Mouse (Mus musculus) liver, embryonic 12.5 days (tissue): Measurements from ENCODE around the gene Tmem104. TPM values are rescaled to one million over a fixed set of nuclear protein-coding genes. Genes with fewer than 3 reads are reported as not detected.

Experiments
- ATAC-seq: fragments of 200-750 bp; cut with Nextera tagmentation; 2 replicates; pipeline ENCODE4 v1.8.0; 2017; ENCODE audit warnings: moderate number of reproducible peaks, mild to moderate bottlenecking, moderate library complexity
- H3K27ac ChIP-seq: fragments of 300-500 bp; sonication (generic); 2 replicates; pipeline ENCODE4 v1.5.1; 2016; ENCODE audit warnings: mild to moderate bottlenecking
- H3K27me3 ChIP-seq: fragments of 300-500 bp; sonication (generic); replicated peaks from 2 replicates; pipeline ENCODE4 v1.6.1; 2016; ENCODE audit warnings: mild to moderate bottlenecking, moderate library complexity
- H3K36me3 ChIP-seq: fragments of 300-500 bp; sonication (generic); 2 replicates; pipeline ENCODE4 v1.6.1; 2016; ENCODE audit warnings: mild to moderate bottlenecking, moderate library complexity
- H3K4me1 ChIP-seq: fragments of 300-500 bp; sonication (generic); 2 replicates; pipeline ENCODE4 v1.6.1; 2016
- H3K4me2 ChIP-seq: fragments of 300-500 bp; sonication (generic); 2 replicates; pipeline ENCODE4 v1.6.1; 2016; ENCODE audit warnings: mild to moderate bottlenecking, moderate library complexity
- H3K4me3 ChIP-seq: fragments of 300-500 bp; sonication (generic); 2 replicates; pipeline ENCODE4 v1.5.1; 2016; ENCODE audit warnings: mild to moderate bottlenecking, moderate library complexity
- H3K9ac ChIP-seq: fragments of 300-500 bp; sonication (generic); 2 replicates; pipeline ENCODE4 v1.6.1; 2016; ENCODE audit warnings: mild to moderate bottlenecking, moderate library complexity
- H3K9me3 ChIP-seq: fragments of 300-500 bp; sonication (generic); replicated peaks from 2 replicates; pipeline ENCODE4 v1.6.1; 2016; ENCODE audit warnings: mild to moderate bottlenecking, moderate library complexity
- WGBS: fragments of 180-500 bp; shearing (Covaris S2); methylation state at CpG from one replicate; pipeline ENCODE4 v1.1.7; 2016; ENCODE audit not compliant: insufficient replicate concordance; 5-methylcytosine and 5-hydroxymethylcytosine counted together
- polyA plus RNA-seq: library from polyadenylated mRNA; unstranded; fragments of >200 nt; fragmentation: Nextera tagmentation; extraction: Ambion mirVana; gene quantifications from 2 replicates; pipeline ENCODE4 v1.2.1, GENCODE M21; 2016

Tmem104 gene
- polyA plus RNA-seq, 1 experiment from 2014 or later = 7.5 TPM

DNA sequence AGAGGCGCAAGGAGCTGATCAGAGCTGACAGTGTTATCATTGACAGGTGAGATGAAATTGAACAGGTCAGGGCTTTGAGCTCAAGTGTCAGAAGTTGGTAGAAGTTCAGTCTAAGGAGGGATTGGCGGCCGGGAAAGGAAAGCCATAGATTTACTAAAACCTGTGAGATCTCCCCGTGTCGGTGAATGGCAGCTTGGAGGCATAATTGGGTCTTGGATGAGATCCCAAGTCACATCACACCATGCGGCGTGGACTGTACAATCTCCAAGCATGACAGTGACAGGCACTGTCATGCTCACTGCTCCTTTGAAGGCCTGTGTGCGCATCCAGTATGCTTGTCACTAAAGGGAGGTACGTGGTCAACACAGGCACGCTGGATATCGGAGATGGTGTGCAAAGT lies 75.7 kb downstream of the Tmem104 start:
- Histone ChIP-seq H3K4me1 (peaks cover 18% of the 10 kb centered on the region), H3K36me3 (peaks cover 2% of the 10 kb centered on the region; the same call in 1 of the 2 replicates), H3K27ac (no peak overlapping the region), H3K9me3 (no peaks in the 10 kb centered on the region), H3K9ac (no peak overlapping the region), H3K4me3 (no peak overlapping the region), H3K4me2 (no peak overlapping the region), H3K27me3 (peaks cover 100% of the 10 kb centered on the region)
- WGBS = 68% methylated on average over 11 of the region's 11 CpGs
- ATAC-seq = no peak

DNA sequence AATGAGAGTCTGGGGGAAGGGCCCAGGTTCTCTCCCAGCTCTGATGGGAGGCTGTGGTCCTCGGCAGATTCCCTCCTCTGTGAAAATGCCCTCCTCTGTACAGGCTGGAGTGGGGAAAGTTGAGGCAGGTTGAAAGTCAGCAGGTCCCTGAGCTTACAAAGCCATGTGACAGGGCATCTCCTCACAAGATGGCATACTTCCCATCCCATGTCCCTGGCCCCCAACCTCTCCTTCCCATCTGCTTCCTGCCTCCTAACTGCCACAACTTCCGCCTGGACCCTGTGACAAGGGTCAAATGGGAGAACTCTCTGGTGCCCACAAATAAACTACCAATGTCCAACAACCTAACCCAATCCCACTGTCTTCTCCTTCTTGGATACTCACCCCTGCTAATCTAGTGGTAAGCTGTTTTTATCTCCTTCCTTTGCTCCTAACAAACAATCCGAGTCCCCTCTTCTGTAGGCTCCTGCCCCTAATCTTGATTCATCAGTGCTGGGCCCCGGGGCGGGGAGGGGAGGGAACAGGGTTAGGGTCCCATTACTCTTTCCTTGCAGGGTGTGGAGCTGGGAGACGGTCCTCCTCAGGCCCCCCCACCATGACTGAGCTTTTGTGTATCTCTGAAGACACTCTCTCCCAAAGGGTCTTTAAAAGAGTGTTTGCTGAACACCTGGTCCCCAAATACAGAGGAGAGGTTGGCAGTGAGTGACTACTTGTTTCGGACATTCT lies 77.0 kb downstream of the Tmem104 start:
- H3K9ac ChIP-seq = no peak overlapping the region
- no peak for ATAC-seq
- H3K27me3 ChIP-seq = peaks cover 100% of the 10 kb centered on the region
- no peak overlapping the region for H3K4me2 ChIP-seq
- no peaks in the 10 kb centered on the region for H3K9me3 ChIP-seq
- H3K4me1 ChIP-seq = peaks cover 15% of the 10 kb centered on the region; the same call in 1 of the 2 replicates
- H3K4me3 ChIP-seq = no peak overlapping the region
- peaks cover 15% of the 10 kb centered on the region for H3K36me3 ChIP-seq
- whole genome bisulfite sequencing = 37% methylated on average over 7 of the region's 7 CpGs
- H3K27ac ChIP-seq = no peak overlapping the region

DNA sequence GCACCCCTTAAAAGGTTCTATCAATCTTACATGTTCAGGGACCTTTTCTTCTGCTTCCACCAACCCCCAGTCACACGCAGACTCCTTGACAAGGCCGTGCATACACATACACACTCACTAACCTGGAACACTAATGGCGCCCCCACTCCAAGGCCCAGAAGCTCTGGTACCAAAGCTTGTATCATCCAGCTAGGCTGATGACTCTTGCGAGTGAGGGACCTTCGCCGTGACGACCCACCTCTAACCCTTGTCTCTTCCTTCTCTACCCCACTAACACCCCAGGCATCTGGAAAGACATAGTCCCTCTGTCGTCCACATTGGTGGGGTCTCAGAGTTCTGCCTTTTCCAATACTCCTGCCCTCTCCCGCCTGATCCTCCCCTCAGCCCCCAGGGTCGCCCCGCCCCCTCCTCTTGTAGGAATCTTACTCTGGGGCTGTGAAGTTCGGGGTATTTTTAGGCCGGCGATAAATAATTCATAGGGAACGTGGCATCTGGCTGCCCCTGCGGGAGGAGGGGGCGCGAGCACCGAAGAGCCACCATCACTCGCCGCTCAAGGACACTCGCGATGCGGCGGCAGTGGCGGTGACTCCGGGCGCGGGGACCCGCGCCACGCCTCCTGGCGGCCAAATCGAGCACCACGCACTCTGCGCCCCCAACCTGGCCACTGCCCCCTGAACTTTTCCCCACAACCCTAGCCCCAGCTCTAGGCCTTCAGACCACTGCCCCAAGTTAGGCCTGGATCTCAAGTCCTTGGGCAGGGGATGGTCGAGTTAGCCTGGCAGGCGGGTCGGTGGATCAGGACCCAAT lies 77.8 kb downstream of the Tmem104 start:
- Histone ChIP-seq H3K4me1 (peaks cover 15% of the 10 kb centered on the region; the same call in 1 of the 2 replicates), H3K27ac (no peak overlapping the region), H3K9me3 (no peaks in the 10 kb centered on the region), H3K36me3 (peaks cover 19% of the 10 kb centered on the region), H3K27me3 (peaks cover 96% of the 10 kb centered on the region), H3K9ac (no peak overlapping the region), H3K4me2 (peak overlapping the region; percentile 36), H3K4me3 (no peak overlapping the region; the same call in 1 of the 2 replicates)
- 8% methylated on average over 39 of the region's 39 CpGs for WGBS
- ATAC-seq = no peak

DNA sequence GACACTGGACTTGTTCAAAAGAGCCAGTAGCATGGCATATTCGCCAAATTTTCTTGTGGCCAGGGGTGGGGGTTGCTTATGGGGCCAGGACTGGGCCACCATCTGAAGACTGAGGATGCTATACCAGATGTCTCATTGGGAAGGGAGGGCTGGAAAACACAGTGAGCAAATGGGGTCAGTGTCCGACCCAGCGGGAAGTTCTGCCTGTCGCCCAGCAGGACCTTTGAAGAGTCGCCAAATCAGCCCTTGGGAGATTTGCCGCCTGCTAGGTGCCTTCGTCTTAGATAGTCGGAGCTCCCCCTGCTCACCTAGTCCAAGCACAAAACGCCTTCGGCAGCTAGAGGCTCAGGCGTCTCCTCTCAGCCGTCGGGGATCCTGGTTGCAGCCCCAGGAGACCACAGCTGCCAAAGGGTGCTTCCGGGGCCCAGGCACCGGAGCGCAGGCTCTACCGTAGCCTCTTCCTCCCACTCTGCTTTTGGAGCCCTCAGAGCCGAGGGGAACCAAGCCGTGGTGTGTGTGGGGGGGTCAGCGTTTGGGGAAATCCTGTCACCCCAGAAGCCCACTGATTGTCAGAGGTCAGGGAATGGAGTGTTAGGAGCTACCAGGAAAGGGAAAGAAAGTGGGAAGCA lies 78.6 kb downstream of the Tmem104 start:
- Histone ChIP-seq H3K9me3 (no peaks in the 10 kb centered on the region), H3K27me3 (peaks cover 88% of the 10 kb centered on the region), H3K4me1 (peaks cover 15% of the 10 kb centered on the region; the same call in 1 of the 2 replicates), H3K27ac (no peak overlapping the region), H3K4me2 (peak overlapping the region; percentile 62; the same call in 1 of the 2 replicates), H3K4me3 (no peak overlapping the region), H3K36me3 (peaks cover 19% of the 10 kb centered on the region), H3K9ac (no peak overlapping the region)
- 5% methylated on average over 20 of the region's 20 CpGs for WGBS
- ATAC-seq = no peak

DNA sequence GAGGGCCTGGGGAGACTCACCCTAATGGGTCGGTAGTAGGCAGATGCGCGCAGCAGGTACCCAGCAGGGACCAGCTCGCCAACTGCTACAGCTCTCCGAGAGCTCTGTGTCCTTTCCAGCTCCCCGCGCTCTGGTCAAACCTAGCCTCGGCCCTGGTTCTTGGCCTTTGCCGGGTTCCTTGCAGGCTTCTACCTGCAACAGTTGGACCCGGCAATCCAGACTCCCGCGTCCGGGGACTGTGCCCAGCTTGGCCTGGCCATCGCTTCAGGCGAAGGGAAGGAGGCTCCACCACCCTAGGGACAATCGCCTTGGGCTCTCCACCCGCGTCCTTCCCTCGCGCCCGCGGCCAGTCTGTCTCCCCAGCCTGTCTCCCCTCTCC lies 79.1 kb downstream of the Tmem104 start:
- peaks cover 15% of the 10 kb centered on the region; the same call in 1 of the 2 replicates for H3K4me1 ChIP-seq
- H3K27me3 ChIP-seq = peaks cover 83% of the 10 kb centered on the region
- ATAC-seq = no peak
- peaks cover 19% of the 10 kb centered on the region for H3K36me3 ChIP-seq
- no peak overlapping the region for H3K9ac ChIP-seq
- no peak overlapping the region for H3K27ac ChIP-seq
- no peaks in the 10 kb centered on the region for H3K9me3 ChIP-seq
- H3K4me2 ChIP-seq = peak overlapping the region; percentile 62
- WGBS = 6% methylated on average over 22 of the region's 22 CpGs
- peak overlapping the region; percentile 43 for H3K4me3 ChIP-seq

DNA sequence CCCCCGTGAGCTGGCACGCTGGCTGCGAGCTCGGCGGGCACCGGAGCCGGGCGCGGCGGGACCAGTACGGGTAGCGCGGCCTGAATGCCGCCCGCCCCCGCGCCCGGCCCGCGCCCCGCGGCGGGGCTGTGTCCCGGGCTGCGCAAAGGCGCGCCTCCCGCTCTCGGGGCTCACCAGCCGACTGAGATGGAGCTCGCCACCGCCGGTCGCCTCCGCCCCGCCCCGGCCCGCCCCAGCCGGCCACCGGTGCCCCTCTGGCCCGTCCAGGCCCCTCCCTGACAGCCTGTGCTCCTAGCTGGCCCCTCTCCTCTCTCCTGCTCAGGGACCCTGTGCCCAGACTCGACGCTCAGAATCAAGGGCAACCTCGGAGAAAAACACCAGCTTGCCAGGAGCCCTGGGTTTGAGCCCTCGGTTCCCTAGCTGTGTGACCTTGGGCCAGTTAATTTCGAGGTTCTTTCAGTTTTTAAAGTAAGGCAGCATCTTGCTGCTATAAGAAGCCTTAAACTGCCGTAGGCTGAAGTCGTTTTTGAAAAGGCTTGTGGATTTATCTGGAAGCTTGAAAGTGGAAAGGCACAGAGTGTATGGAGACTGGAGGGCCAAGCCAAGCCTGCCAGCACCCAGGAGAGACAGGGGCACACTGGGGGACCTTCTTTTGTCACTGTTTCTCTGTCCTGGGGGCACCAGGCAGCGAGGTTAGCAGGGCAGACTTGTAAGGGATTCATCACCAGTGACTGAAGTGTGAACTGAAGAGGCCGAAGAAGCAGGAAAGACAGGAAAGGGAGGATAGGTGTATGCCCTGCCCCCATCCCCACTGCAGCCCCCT lies 80.0 kb downstream of the Tmem104 start, which contains the start of gene Grin2c:
Grin2c (minus strand) TSS at position 183 of the 823 bp plus-strand sequence.
- peaks cover 15% of the 10 kb centered on the region; the same call in 1 of the 2 replicates for H3K4me1 ChIP-seq
- H3K4me2 ChIP-seq = peak within 1 kb of the TSS; percentile 62
- no peak within 1 kb of the TSS for H3K27ac ChIP-seq
- H3K36me3 ChIP-seq = peaks cover 28% of the 10 kb centered on the region
- peaks cover 74% of the 10 kb centered on the region for H3K27me3 ChIP-seq
- no peaks in the 10 kb centered on the region for H3K9me3 ChIP-seq
- 0 out of 2 replicates have a peak within 1 kb of the TSS, but pooled peaks have one; percentile 47 for H3K9ac ChIP-seq
- H3K4me3 ChIP-seq = peak within 1 kb of the TSS; percentile 43
- WGBS = 9% methylated on average over 35 of the region's 50 CpGs
- no peak for ATAC-seq

DNA sequence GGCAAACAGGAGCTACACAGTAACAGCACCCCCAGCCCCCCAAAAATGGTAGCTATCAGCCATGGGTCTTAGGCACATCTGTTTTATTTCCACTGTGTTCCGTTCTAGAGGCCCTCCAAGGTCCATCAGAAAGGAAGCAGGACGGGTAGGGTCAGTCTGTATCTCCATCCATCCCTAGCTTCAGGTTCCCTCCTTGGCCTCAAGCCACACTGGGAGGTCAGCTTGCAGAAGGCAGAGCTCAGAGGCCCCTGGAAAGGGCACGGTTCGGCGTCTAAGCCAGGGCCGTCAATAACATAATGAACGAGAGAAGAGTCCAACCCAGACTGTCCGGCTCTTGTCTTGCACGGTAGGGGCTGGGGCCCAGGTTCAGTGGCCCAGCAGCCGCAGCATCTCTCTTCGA lies 80.7 kb downstream of the Tmem104 start:
- Histone ChIP-seq H3K27ac (no peak overlapping the region), H3K4me2 (no peak overlapping the region), H3K9ac (no peak overlapping the region), H3K9me3 (no peaks in the 10 kb centered on the region), H3K27me3 (peaks cover 67% of the 10 kb centered on the region), H3K4me1 (peaks cover 21% of the 10 kb centered on the region), H3K4me3 (no peak overlapping the region), H3K36me3 (peaks cover 28% of the 10 kb centered on the region)
- WGBS = 76% methylated on average over 11 of the region's 11 CpGs
- no peak for ATAC-seq

DNA sequence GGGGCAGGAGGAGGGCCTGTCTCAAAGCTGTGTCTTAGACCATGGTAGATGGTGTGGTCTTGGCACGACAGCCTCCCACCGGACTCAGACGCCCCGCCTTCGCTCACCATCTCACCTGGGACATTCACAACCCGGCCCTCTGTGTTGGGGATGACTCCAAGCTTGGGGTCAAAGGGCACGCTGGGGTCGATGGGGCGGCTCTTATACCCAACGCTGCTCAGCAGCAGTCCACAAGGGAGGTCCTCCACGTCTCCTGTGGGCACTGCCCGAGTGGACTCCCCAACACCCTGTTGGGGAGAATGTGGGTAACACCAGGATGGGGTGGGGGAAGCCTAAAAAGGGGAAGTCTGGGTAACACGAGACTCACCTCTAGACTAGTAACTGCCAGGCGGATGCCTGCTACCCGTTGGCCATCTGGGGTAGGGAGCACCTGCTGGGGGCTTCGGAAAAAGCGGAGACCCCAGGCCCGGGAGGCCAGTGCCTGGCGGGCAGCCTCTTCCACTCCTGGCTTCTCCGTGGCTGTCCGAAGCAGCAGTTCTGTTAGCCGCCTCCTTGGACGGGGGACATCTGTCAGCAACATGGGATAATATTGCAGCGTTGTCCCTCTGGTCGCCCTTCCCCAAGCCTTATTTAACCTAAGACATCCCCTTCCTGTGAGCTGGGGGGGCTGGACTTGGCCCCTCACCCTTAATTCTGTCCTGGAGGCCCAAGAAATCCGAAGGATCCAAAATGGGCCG lies 82.2 kb downstream of the Tmem104 start:
- no peak for ATAC-seq
- Histone ChIP-seq H3K4me1 (peaks cover 36% of the 10 kb centered on the region), H3K27me3 (peaks cover 52% of the 10 kb centered on the region), H3K9me3 (no peaks in the 10 kb centered on the region), H3K4me2 (no peak overlapping the region), H3K4me3 (no peak overlapping the region), H3K36me3 (peaks cover 28% of the 10 kb centered on the region), H3K27ac (no peak overlapping the region), H3K9ac (no peak overlapping the region)
- 84% methylated on average over 27 of the region's 27 CpGs for WGBS

DNA sequence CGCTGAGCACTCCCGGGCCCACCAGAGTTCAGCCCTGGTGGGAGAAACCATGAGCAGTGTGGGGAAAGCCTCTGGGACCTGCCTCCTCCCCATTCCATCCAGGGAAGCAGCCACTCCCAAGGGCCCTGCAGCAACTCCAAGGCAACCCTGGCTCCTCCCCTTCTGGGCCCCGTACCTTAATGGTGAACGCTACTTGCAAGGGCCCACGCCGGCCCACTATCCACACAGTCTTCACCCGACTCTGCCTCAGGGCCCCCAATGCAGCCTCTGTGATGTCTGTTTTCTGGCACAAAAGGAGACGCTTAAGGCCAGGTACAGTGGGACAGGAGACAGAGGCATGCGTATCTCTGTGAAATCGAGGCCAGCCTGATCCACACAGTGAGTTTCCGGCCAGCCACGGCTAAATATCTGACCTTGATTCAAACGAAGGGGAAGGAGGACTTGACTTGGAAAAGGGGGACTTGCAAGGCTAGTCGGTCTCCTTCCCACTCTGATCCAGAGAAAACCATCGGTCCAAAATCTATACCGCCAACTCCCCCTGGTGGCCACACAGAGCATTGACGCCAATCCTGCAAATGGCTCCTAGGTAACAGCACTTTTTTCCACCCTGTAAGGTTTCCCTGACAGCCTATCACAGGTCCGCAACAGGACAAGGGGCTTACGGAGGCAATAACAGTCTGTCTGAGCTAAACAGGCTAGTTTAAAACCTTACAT lies 83.0 kb downstream of the Tmem104 start:
- no peak for ATAC-seq
- H3K4me2 ChIP-seq = no peak overlapping the region
- peaks cover 44% of the 10 kb centered on the region for H3K27me3 ChIP-seq
- WGBS = 33% methylated on average over 17 of the region's 19 CpGs
- H3K9me3 ChIP-seq = no peaks in the 10 kb centered on the region
- H3K36me3 ChIP-seq = peaks cover 28% of the 10 kb centered on the region
- peaks cover 44% of the 10 kb centered on the region for H3K4me1 ChIP-seq
- H3K9ac ChIP-seq = no peak overlapping the region
- H3K27ac ChIP-seq = no peak overlapping the region
- H3K4me3 ChIP-seq = no peak overlapping the region

DNA sequence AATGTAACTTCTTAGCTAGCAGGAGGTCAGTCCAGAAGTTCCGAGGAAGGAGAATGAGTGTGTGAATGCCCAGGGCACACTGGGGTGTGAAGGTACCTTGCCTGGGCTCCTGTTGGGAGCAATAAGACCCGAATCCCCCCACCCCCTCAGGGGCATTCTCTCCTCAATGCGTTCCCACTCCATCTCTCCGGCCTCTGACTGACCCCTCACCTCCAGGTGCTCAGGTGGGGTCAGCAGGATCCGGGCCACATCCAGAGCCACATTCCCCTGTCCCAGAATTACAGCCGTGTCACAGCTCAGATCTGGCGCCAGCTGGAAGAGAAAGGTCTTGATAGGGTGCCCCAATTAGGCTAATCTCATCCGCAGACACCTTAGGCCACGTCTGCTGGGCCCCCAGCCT lies 83.8 kb downstream of the Tmem104 start:
- ATAC-seq = no peak
- H3K36me3 ChIP-seq = peaks cover 28% of the 10 kb centered on the region
- H3K9me3 ChIP-seq = no peaks in the 10 kb centered on the region
- H3K4me1 ChIP-seq = peaks cover 52% of the 10 kb centered on the region
- no peak overlapping the region for H3K27ac ChIP-seq
- H3K4me3 ChIP-seq = no peak overlapping the region
- 65% methylated on average over 9 of the region's 9 CpGs for WGBS
- no peak overlapping the region for H3K4me2 ChIP-seq
- peaks cover 36% of the 10 kb centered on the region for H3K27me3 ChIP-seq
- no peak overlapping the region for H3K9ac ChIP-seq
